Mouse (Mus musculus) G1E (cell line): ENCODE data around the gene Atp2c2.

ENCODE experiments used
- CTCF ChIP-seq: IDR thresholded peaks from 2 replicates; pipeline ENCODE4 v1.5.1; 2012; ENCODE audit warnings: low read depth, low read length, inconsistent platforms, mixed read lengths
- GATA1 ChIP-seq: IDR thresholded peaks from 2 replicates; pipeline ENCODE4 v1.6.1; 2012; ENCODE audit warnings: borderline replicate concordance, low read length, inconsistent platforms, mixed read lengths
- GATA2 ChIP-seq: IDR thresholded peaks from 2 replicates; pipeline ENCODE4 v1.6.1; 2012; ENCODE audit warnings: low read depth, low read length, inconsistent platforms, borderline replicate concordance
- TAL1 ChIP-seq: conservative IDR thresholded peaks from 2 replicates; pipeline ENCODE4 v1.6.1; 2012; ENCODE audit warnings: low read depth, low read length, inconsistent platforms, mixed read lengths

GRCm38 (mm10) chr8:119787341-119787740, 87.5 kb downstream of the Atp2c2 start:
- TF ChIP-seq CTCF, result no peak
- no peak for TF ChIP-seq TAL1
- TF ChIP-seq GATA1, result no peak
- TF ChIP-seq GATA2, result no peak
